Mouse (Mus musculus) embryo, embryonic 11.5 days (tissue): ENCODE data around the gene Slc9a5.

Experiments used
- DNase-seq: peaks from one replicate; pipeline ENCODE4 v3.0.0-alpha.2; 2012; ENCODE audit warnings: low read depth, low spot score

The Slc9a5 gene

GRCm38 (mm10) chr8:105348450-105349095 is at the start of gene Slc9a5:
Gene Slc9a5 (plus strand): TSS chr8:105348843.
- peak; percentile 69 for DNase-seq

- no peak for DNase-seq
These were observed 48.7 kb upstream of the Slc9a5 start for GRCm38 (mm10) chr8:105299962-105300361.

- no peak for DNase-seq
These were observed 45.2 kb upstream of the Slc9a5 start for GRCm38 (mm10) chr8:105303396-105303795.

GRCm38 (mm10) chr8:105303874-105304273 is 44.8 kb upstream of the Slc9a5 start:
- DNase-seq, result no peak

GRCm38 (mm10) chr8:105304325-105305210 is 44.1 kb upstream of the Slc9a5 start:
- DNase-seq, result no peak

- DNase-seq, result no peak
These were observed 43.2 kb upstream of the Slc9a5 start, which contains the start of gene Elmo3 for GRCm38 (mm10) chr8:105305211-105306145. Gene Elmo3 (plus strand): TSS chr8:105305601.

- no peak for DNase-seq
These were observed 42.4 kb upstream of the Slc9a5 start for GRCm38 (mm10) chr8:105306146-105306691.

GRCm38 (mm10) chr8:105307670-105308069 is 41.0 kb upstream of the Slc9a5 start:
- no peak for DNase-seq

GRCm38 (mm10) chr8:105308428-105308827 is 40.2 kb upstream of the Slc9a5 start:
- no peak for DNase-seq

GRCm38 (mm10) chr8:105309142-105309847 is 39.3 kb upstream of the Slc9a5 start:
- no peak for DNase-seq

- DNase-seq, result no peak
These were observed 38.5 kb upstream of the Slc9a5 start for GRCm38 (mm10) chr8:105310118-105310517.

- DNase-seq, result no peak
These were observed 36.9 kb upstream of the Slc9a5 start for GRCm38 (mm10) chr8:105311718-105312117.

GRCm38 (mm10) chr8:105312891-105313481 is 35.7 kb upstream of the Slc9a5 start:
- no peak for DNase-seq

GRCm38 (mm10) chr8:105313622-105314402 is 34.8 kb upstream of the Slc9a5 start:
- DNase-seq, result no peak

- DNase-seq, result no peak
These were observed 33.4 kb upstream of the Slc9a5 start for GRCm38 (mm10) chr8:105315073-105315769.

- no peak for DNase-seq
These were observed 30.7 kb upstream of the Slc9a5 start for GRCm38 (mm10) chr8:105317941-105318340.

GRCm38 (mm10) chr8:105318662-105319190 is 29.9 kb upstream of the Slc9a5 start:
- DNase-seq, result no peak

GRCm38 (mm10) chr8:105323183-105323582 is 25.5 kb upstream of the Slc9a5 start:
- DNase-seq, result no peak

GRCm38 (mm10) chr8:105325641-105326093 is 23.0 kb upstream of the Slc9a5 start:
- no peak for DNase-seq
